Mouse (Mus musculus) stomach, embryonic 14.5 days (tissue): ENCODE data around the gene Pram1. TPM values are rescaled to one million over a fixed set of nuclear protein-coding genes. Genes with fewer than 3 reads are reported as not detected.

Source experiments
- ATAC-seq: fragments of 200-750 bp; cut with Nextera tagmentation; 2 replicates; pipeline ENCODE4 v1.8.0; 2017; ENCODE audit warnings: low read depth, moderate TSS enrichment; ENCODE audit not compliant: insufficient number of reproducible peaks, insufficient read depth, low FRiP score
- H3K27ac ChIP-seq: fragments of 300-500 bp; sonication (generic); 2 replicates; pipeline ENCODE4 v1.5.1; 2014; ENCODE audit warnings: mild to moderate bottlenecking, low read length, moderate library complexity, mixed read lengths
- H3K27me3 ChIP-seq: fragments of 300-500 bp; sonication (generic); 2 replicates; pipeline ENCODE4 v1.6.1; 2014; ENCODE audit warnings: low read length, control low read depth, mixed read lengths; ENCODE audit not compliant: control insufficient read depth, insufficient read depth
- H3K36me3 ChIP-seq: fragments of 300-500 bp; sonication (generic); 2 replicates; pipeline ENCODE4 v1.6.1; 2014; ENCODE audit warnings: mild to moderate bottlenecking, control low read depth, low read length, moderate library complexity, mixed read lengths; ENCODE audit not compliant: control insufficient read depth, insufficient read depth
- H3K4me1 ChIP-seq: fragments of 300-500 bp; sonication (generic); 2 replicates; pipeline ENCODE4 v1.6.1; 2014; ENCODE audit warnings: low read length, control low read depth, mixed read lengths; ENCODE audit not compliant: control insufficient read depth, insufficient read depth
- H3K4me2 ChIP-seq: fragments of 300-500 bp; sonication (generic); replicated peaks from 2 replicates; pipeline ENCODE4 v1.6.1; 2014; ENCODE audit warnings: low read depth, low read length, control low read depth
- H3K4me3 ChIP-seq: fragments of 300-500 bp; sonication (generic); 2 replicates; pipeline ENCODE4 v1.5.1; 2014; ENCODE audit warnings: low read depth, low read length, control low read depth
- H3K9ac ChIP-seq: fragments of 300-500 bp; sonication (generic); replicated peaks from 2 replicates; pipeline ENCODE4 v1.6.1; 2014; ENCODE audit warnings: low read depth, mild to moderate bottlenecking, control low read depth, low read length, moderate library complexity, mixed read lengths
- H3K9me3 ChIP-seq: fragments of 300-500 bp; sonication (generic); 2 replicates; pipeline ENCODE4 v1.6.1; 2016; ENCODE audit warnings: low read depth, low read length, control low read depth; ENCODE audit not compliant: control insufficient read depth
- WGBS: fragments of 180-500 bp; shearing (Covaris S2); extraction: QIAGEN DNeasy Blood & Tissue Kit; methylation state at CpG from one replicate; pipeline ENCODE4 v1.1.7; 2014; 5-methylcytosine and 5-hydroxymethylcytosine counted together
- polyA plus RNA-seq: library from polyadenylated mRNA; unstranded; fragments of >200 nt; fragmentation: Nextera tagmentation; extraction: Ambion mirVana; gene quantifications from 2 replicates; pipeline ENCODE4 v1.2.1, GENCODE M21; 2014

Gene Pram1
- polyA plus RNA-seq, 1 experiment from 2014 or later, result 0.59 TPM

- H3K4me2 ChIP-seq, result no peak overlapping the region
- no peak overlapping the region for H3K4me3 ChIP-seq
- H3K27ac ChIP-seq, result no peak overlapping the region
- H3K9me3 ChIP-seq, result no peaks in the 10 kb centered on the region
- ATAC-seq, result no peak
- H3K27me3 ChIP-seq, result no peaks in the 10 kb centered on the region
- H3K9ac ChIP-seq, result no peak overlapping the region
- H3K4me1 ChIP-seq, result peaks cover 26% of the 10 kb centered on the region; the same call in 1 of the 2 replicates
- peaks cover 25% of the 10 kb centered on the region for H3K36me3 ChIP-seq
These were observed 40.9 kb downstream of the Pram1 start for GRCm38 (mm10) chr17:33678771-33679170.

DNA sequence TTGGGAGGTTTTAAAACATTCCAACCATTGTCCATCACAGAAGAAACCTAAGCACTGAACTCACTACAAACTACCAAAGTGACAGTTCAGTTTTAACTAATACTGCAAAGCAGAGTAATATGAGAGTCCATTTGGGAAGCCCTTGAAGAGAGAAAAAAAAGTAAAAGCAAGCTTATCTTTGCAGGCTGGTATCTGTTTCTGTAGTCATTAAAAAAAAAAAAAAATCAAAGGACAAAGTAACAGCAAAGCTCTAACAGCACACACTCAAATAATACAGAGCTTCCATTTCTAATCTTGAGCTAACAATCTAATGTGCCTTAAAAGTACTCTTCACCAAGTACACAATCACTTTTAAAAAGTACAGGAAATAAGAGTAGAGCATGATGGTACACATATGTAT is 43.9 kb downstream of the Pram1 start:
- Histone ChIP-seq H3K9ac (no peak overlapping the region), H3K27me3 (no peaks in the 10 kb centered on the region), H3K9me3 (no peaks in the 10 kb centered on the region), H3K4me1 (peaks cover 23% of the 10 kb centered on the region; the same call in 1 of the 2 replicates), H3K4me3 (no peak overlapping the region), H3K36me3 (peaks cover 14% of the 10 kb centered on the region), H3K27ac (no peak overlapping the region), H3K4me2 (peak overlapping the region; percentile 27)
- ATAC-seq, result no peak

- Histone ChIP-seq H3K27ac (peak overlapping the region; percentile 96), H3K36me3 (peaks cover 4% of the 10 kb centered on the region)
These were observed 46.9 kb downstream of the Pram1 start for GRCm38 (mm10) chr17:33684671-33685231.

DNA sequence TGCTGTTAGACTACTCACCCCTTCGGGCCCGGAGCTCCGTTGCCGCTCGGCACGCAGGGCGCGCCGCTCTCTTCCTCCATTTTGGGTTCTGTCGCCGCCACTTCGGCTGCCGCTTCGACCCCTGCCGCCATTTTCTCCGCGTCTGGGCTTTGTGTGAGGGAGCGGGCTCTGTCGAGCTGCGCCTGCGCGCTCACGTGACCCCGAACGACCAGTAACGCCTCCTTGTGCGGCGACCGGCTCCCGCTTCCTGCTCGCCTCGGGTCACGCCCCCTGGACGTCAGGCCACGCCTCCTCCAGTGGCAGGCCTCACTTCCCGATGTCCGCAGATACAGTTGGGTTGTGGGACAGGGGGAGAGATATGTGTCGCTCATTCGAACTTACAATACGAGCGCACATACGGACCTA is 47.4 kb downstream of the Pram1 start:
- Histone ChIP-seq H3K27ac (peak overlapping the region; percentile 96), H3K9ac (peak overlapping the region; percentile 99), H3K4me2 (peak overlapping the region; percentile 91), H3K4me3 (peak overlapping the region; percentile 95), H3K36me3 (peaks cover 3% of the 10 kb centered on the region), H3K27me3 (no peaks in the 10 kb centered on the region), H3K9me3 (no peaks in the 10 kb centered on the region), H3K4me1 (peaks cover 18% of the 10 kb centered on the region; the same call in 1 of the 2 replicates)
- peak; percentile 99 for ATAC-seq
- under 1% methylated on average over 41 of the region's 42 CpGs for WGBS

More at GRCm38 (mm10) chr17:33684671-33685231, 46.9 kb downstream of the Pram1 start:
- Histone ChIP-seq H3K9ac (peak overlapping the region; percentile 99), H3K4me3 (peak overlapping the region; percentile 95), H3K27me3 (no peaks in the 10 kb centered on the region), H3K9me3 (no peaks in the 10 kb centered on the region), H3K4me2 (peak overlapping the region; percentile 91), H3K4me1 (peaks cover 21% of the 10 kb centered on the region; the same call in 1 of the 2 replicates)
- ATAC-seq, result peak; percentile 77
- under 1% methylated on average over 42 of the region's 44 CpGs for WGBS

DNA sequence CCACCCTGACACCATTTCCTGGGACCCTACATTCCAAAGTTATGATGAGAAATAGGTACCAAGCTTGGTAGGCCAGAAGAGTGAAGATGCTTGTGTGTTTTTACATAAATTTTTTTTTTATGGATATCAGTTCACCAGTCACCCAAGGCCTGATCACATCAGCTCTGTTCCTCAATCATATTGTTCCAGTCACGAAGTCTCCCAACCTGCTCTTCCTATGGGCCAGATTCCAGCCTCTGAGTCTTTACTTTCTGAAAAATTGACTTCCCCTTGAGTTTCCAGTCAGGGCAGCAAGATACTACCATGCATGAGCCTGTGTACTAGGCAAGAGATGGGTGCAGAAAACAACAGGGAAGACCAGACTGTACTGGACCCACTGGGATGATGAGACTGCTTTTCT is 48.9 kb downstream of the Pram1 start, which contains the start of gene Hnrnpm:
TSS of gene Hnrnpm (minus strand) at position 101 of the 400 bp plus-strand sequence.
- no peak for ATAC-seq
- 94% methylated on average over 1 of the region's 1 CpGs for WGBS
- Histone ChIP-seq H3K4me2 (peak within 1 kb of the TSS; percentile 91), H3K9me3 (no peaks in the 10 kb centered on the region), H3K27ac (no peak within 1 kb of the TSS), H3K4me1 (peaks cover 18% of the 10 kb centered on the region; the same call in 1 of the 2 replicates), H3K27me3 (no peaks in the 10 kb centered on the region), H3K36me3 (peaks cover 3% of the 10 kb centered on the region), H3K4me3 (peak within 1 kb of the TSS; percentile 95; the same call in 1 of the 2 replicates), H3K9ac (no peak within 1 kb of the TSS)

Other genes starting within 250 kb of the Pram1 start
- gene Zfp101, start 243.4 kb upstream of the Pram1 start, polyA plus RNA-seq, result 19.0 and 19.9 TPM in 2 replicates
- gene Actl9, start 205.2 kb upstream of the Pram1 start, polyA plus RNA-seq, result not detected in 2 replicates
- gene Adamts10, start 113.9 kb upstream of the Pram1 start, polyA plus RNA-seq, result 64.6 and 64.7 TPM in 2 replicates
- 3.2 and 3.5 TPM in 2 replicates for gene Myo1f, start 82.3 kb upstream of the Pram1 start, polyA plus RNA-seq
- 85.5 and 98.8 TPM in 2 replicates for gene Zfp414, start 9.0 kb upstream of the Pram1 start, polyA plus RNA-seq
- gene Hnrnpm, start 48.8 kb downstream of the Pram1 start, polyA plus RNA-seq, result 313 and 333 TPM in 2 replicates
- gene March2, start 80.6 kb downstream of the Pram1 start, polyA plus RNA-seq, result 42.8 and 49.3 TPM in 2 replicates
- 255 and 296 TPM in 2 replicates for gene Rab11b, start 122.5 kb downstream of the Pram1 start, polyA plus RNA-seq
- gene Angptl4, start 143.8 kb downstream of the Pram1 start, polyA plus RNA-seq, result 22.5 and 25.1 TPM in 2 replicates
- 32.5 and 33.5 TPM in 2 replicates for gene Kank3, start 172.5 kb downstream of the Pram1 start, polyA plus RNA-seq
- gene Rps28, start 186.5 kb downstream of the Pram1 start, polyA plus RNA-seq, result 1,306 and 1,470 TPM in 2 replicates
- gene Ndufa7, start 186.5 kb downstream of the Pram1 start, polyA plus RNA-seq, result 471 and 592 TPM in 2 replicates
- gene Cd320, start 205.0 kb downstream of the Pram1 start, polyA plus RNA-seq, result 75.6 and 79.6 TPM in 2 replicates
- not detected in 2 replicates for gene Gm7029, start 235.8 kb downstream of the Pram1 start, polyA plus RNA-seq